Mouse (Mus musculus) kidney, postnatal 25 days (tissue): ENCODE data around the gene P2rx2.

Experiments
- DNase-seq, 2 experiments: peaks; one replicate each; pipeline ENCODE4 v3.0.0; 2021; ENCODE audit warnings: mixed read lengths in 2 of 2

The P2rx2 gene

GRCm38 (mm10) chr5:110342648-110343284 is at the start of gene P2rx2:
TSS of gene P2rx2 (minus strand) at chr5:110343212.
- DNase-seq = peak; percentile 66 to 76

DNA sequence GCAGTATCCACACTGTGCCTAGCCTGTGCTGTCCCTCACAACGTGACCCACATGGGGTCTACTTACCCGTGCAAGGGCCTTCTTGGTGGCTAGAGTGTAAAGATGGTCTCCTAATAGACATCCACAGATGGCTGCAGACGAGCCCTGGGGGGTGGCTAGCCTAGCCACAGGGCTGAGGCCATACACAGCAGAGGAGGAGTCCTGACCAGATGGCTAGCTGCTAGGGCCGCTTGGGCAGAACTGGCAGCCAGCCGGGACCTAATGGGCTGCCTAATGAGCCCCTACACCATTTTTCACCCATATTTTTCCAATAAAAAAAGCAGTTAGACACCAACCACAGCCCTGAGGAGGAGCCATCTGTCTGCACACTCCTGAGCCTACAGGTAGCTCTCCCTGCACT is 49.7 kb upstream of the P2rx2 start:
- DNase-seq = no peak

- peak; percentile 70 to 78 for DNase-seq
Measured at GRCm38 (mm10) chr5:110390631-110391030, 47.6 kb upstream of the P2rx2 start.

GRCm38 (mm10) chr5:110387332-110387731 is 44.3 kb upstream of the P2rx2 start:
- DNase-seq = no peak

DNA sequence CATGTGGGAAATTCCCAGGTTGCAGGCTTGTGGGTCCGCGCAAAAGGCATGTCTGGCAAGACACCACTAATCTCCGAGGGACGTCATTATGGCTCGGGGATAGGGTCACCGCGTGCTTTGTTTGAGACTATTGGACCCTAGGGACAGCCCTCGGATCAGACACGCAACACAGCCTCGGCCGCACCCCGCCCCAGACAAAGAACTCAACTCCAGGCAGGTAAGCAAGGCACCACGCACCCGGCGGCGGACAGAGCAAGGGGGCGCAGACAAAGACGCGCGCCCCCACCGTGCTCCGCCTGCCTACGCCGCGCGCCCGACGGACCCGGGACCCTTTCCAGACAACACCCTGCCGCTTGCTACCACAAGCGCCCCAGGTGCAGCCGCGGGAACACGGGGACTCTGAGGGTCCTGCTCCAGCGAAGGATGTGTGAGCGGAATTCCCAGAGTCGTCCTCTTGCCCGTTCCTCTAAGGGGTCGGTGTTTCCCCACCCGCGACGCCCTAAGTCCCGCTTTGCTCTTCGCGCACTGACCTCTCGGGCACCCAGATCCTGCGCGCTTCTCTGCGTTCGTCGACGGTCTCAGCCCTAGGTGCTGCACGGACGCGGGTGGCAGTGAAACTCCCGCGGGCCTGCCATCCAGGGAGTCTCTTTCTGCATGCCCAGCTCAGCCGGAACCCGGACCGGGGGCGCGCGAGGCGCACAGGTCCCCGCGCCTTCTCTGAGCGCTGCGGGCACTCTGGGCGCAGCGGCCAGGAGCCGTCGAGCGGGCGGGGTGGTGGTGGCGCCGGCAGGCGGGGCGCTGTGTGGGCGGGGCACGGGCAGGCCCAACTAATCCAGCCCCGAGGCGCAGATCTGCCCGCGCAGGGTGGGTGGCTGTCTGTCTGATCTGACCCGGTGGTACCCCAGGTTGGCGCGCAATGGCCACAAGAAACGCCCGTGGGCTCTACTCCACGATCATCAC is 43.6 kb upstream of the P2rx2 start:
- peak; percentile 74 to 84 for DNase-seq

GRCm38 (mm10) chr5:110385263-110385662 is 42.3 kb upstream of the P2rx2 start:
- DNase-seq = no peak

- no peak for DNase-seq
Measured at GRCm38 (mm10) chr5:110384491-110384890, 41.5 kb upstream of the P2rx2 start.

DNA sequence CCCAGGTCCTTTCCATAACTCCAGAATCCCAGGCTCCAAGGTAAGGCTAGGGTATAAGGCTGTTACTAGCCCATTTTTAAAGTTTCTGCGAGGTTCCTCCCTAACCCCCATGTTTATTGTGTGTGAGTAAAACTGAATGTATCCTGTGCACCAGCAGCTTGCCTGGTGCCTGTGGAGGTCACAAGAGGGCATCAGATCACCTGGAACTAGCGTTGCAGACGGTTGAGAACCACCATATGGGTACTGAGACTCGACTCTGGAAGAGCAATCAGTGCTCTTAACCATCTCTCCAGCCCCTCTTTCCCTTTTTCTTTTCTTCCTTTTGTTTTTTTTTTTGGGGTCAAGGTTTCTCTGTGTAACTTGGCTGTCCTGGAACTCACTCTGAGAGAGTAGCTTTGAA is 36.8 kb upstream of the P2rx2 start:
- no peak for DNase-seq

DNA sequence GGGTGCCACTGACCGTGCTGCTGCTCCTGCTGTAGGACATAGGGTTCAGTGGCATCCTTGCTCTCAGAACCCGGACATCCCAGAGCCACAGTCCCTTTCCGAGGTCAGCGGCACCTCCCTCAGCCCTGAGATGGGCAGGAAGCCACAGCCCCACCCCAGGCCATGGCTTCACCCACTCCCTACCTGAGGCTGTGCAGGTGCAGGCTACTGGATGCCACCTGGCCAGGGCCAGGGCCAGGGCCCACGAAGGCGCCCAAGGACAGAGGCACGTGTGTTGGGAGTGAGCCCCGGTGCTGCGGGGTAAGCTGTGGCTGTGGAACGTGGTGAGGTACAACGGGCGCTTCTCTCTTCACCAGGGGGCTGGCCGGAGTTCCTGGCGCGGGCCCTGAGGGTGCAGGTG is 36.1 kb upstream of the P2rx2 start:
- DNase-seq = no peak

- no peak for DNase-seq
Measured at GRCm38 (mm10) chr5:110378181-110378583, 35.2 kb upstream of the P2rx2 start.

DNA sequence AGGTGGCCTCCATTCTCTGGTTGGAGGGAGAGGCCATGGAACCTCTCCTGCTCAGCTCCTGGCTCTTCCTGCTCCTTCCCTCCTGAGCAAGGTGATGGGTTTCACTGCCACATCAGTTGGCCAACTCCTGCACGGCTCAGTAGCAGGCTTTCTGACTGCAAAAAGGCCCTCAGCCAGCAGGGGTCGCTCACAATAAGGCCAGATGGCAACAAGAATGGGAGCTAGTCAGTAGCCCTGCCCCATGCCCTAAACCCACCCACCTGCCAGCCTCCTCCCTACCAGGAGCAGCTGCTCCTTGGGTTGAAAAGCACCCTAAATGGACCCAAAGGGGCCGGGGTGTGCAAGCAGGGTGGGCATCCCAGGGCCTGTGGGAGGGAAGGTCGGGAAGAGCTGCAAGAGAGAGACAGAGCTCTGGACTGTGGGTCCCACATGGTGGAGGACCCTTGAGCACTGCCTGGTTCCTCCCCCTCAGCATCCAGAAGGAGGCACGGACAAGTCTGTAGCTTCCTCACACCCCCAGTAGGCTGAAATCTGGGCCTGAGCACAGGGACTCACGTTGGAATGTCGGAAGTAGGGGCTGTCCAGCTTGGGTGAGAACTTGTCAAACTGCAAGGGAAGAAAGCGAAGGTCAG is 33.9 kb upstream of the P2rx2 start:
- peak; percentile 73 to 86 for DNase-seq

GRCm38 (mm10) chr5:110363822-110364545 is 21.0 kb upstream of the P2rx2 start:
- no peak for DNase-seq

DNA sequence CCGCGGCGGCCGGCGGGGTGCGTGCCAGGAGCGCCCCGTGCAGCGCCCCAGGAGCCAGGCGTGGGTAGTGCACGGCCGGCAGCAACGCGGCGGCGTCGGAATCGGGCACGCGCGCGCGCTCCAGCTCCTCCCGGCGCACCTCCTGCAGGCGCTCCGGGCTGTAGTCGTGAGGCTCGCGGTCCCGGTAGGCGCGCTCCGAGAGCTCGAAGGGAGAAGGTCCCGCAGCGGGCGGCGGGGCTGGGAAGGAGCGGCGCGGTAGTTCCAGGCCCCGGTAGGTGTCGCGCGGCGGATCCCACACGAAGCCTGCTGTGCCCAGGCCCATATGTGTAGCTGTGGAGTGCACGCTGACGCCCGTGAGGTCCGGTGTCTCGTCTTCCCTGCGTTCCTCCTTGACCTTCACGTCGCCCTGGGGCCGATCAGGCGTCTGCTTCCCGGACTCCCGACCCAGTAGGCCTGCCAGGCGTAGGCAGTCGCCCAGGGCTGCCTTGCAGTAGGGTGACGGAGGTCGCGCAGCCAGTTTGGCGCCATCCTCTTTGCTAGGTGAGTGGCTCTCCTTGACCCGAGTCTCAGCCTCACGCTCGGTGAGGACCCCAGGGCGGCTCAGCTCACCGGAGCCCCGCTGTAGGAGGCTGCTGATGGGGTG is 20.3 kb upstream of the P2rx2 start:
- DNase-seq = peak; percentile 67 to 82

GRCm38 (mm10) chr5:110362813-110363178 is 19.8 kb upstream of the P2rx2 start:
- DNase-seq = no peak

- DNase-seq = no peak
Measured at GRCm38 (mm10) chr5:110361465-110361864, 18.5 kb upstream of the P2rx2 start.

DNA sequence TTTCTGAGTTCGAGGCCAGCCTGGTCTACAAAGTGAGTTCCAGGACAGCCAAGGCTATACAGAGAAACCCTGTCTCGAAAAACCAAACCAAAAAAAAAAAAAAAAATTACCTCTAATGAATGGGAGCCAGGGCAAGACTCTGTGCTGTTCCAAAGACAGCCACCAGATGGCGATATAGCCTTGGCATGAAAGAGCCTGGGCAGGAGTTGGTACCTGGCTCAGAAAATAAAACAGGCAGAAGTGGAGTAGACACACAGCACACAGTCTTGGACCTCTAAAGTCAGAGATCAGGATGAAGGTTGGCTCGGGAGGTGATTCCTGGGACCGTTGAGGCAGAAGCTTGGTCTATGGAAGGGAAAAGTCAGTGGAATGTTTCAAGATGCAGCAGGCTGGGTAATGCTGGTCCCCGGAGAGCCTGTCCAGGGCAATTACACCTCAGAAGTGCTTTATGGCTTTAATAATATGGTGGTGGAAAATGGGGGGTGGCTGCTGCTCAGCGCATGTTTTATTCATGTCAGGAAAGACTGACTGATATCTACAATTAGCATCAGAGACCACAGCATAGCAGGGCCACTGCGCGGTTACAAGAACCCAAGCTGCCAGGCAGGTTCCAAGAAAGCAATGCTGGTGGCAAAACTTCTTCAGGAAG is 14.6 kb upstream of the P2rx2 start:
- DNase-seq = peak; percentile 81 to 93

DNA sequence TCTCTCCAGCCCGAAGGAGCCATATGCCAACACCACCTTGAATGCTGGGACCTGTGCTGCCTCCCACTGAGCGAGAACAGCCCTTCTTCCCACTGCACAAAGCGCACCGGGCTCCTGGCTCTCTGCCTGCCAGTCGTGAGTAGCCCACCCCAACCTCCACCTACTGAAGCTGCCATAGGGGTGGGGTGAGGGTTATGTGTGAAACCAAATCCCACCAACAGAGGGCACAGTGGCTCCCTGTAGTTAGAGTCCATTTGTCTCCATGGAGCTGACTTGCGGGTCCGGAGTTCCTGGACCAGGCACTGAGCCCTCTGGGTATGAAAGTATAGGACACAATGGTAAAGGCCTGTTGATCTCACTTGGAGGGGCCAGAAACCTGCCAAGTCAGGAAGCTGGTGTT is 11.7 kb upstream of the P2rx2 start:
- DNase-seq = peak in 1 of 2 experiments; percentile 72

- no peak for DNase-seq
Measured at GRCm38 (mm10) chr5:110347006-110347405, 4.0 kb upstream of the P2rx2 start.

DNA sequence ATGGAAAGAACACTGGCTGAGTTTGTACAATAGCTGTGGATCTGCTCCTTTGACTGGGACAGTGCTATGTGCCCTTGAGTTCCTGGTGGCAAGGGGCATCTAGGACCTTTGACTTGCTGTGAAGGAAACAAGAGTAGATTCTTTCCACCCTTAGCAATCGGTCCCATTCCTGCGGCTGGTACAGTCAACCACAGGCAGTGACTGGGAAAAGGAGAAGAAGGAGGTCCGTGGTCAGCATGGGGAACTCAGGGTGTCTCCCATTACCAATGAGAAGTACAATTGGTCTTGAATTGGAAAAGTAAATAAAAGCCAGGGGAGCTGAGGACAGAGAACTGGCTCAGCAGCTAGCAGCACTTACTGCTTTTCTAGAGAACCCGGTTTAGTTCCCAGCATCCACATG is 2.5 kb upstream of the P2rx2 start:
- no peak for DNase-seq

- DNase-seq = no peak
Measured at GRCm38 (mm10) chr5:110344524-110344923, 1.5 kb upstream of the P2rx2 start, which contains the start of gene Lrcol1. TSS of gene Lrcol1 (plus strand) at chr5:110344730.

- DNase-seq = no peak
Measured at GRCm38 (mm10) chr5:110338792-110339191, 4.2 kb downstream of the P2rx2 start.

GRCm38 (mm10) chr5:110330508-110330907 is 12.5 kb downstream of the P2rx2 start:
- peak; percentile 15 to 48 for DNase-seq
